Comparison of ENCODE assay signal across 10 mouse cellular contexts in the genomic region with DNA sequence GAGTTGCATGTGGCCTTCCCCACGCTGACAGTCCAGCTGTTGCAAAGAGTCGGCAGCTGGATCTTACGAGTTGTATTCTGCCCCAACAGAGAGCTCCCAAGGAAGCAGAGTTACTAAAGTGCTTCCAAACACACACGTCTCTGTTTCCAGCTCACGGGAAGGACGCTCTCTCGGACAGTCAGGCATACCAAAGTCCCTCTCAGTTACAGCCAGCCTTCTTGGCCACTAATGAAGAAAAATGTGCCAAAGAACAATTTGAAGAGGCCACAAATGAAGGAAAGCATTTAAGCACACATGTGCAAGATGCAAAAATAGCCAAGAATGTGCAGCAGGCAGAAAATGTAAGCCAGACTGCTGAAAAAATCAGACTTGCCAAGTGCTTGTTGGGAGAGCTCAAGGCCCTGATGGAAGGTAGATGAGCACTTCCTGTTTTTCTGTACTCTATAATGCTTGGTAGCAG. TPM values are rescaled to one million over a fixed set of nuclear protein-coding genes. Genes with fewer than 3 reads are reported as not detected.
A peak's percentile ranks its signal among the peaks of the same experiment; 100 is the strongest.
DNase-seq lines count a peak whose midpoint lies in the region; ATAC-seq and TF ChIP-seq lines count a peak whose summit lies in the region.
"Had no signal": no experiment of that assay in that cellular context is flagged by ENCODE, and none has a peak within 500 bp of the region (broad histone marks: within the 10 kb centered on the region; RNA-seq: fewer than 3 reads in every experiment).

No protein-coding gene starts in this region.

- peak overlapping the region; percentile 36 for H3K27ac ChIP-seq in spleen, adult 2 months (ENCODE audit: insufficient read depth, low read length)
- peak overlapping the region; percentile 82 for H3K27ac ChIP-seq in lung, embryonic 15.5 days
- no peak overlapping the region for H3K27ac ChIP-seq in hindbrain, embryonic 16.5 days (ENCODE audit: low read depth, low read length)
- H3K27ac ChIP-seq in midbrain, embryonic 14.5 days (replicated peaks; ENCODE audit: low read depth, low read length): no peak overlapping the region
- H3K27ac ChIP-seq: limb, embryonic 13.5 days had no signal

- TF ChIP-seq POLR2A in spleen, adult 2 months (IDR thresholded peaks at IDR 0.05; ENCODE audit: low read depth, low read length): no peak

- no peak overlapping the region for H3K4me2 ChIP-seq in lung, embryonic 15.5 days
- no peak overlapping the region for H3K4me2 ChIP-seq in hindbrain, embryonic 16.5 days (ENCODE audit: low read length)
- H3K4me2 ChIP-seq in midbrain, embryonic 14.5 days (ENCODE audit: low read length): no peak overlapping the region
- H3K4me2 ChIP-seq: limb, embryonic 13.5 days had no signal

- intact Hi-C loops in gastrocnemius, postnatal 36 days (cut with DNase I): no loop called here

- no peaks in the 10 kb centered on the region for H3K4me1 ChIP-seq in spleen, adult 2 months (ENCODE audit: control insufficient read depth, insufficient read depth, insufficient read length)
- peaks cover 11% of the 10 kb centered on the region; the same call in 1 of the 2 replicates for H3K4me1 ChIP-seq in lung, embryonic 15.5 days
- no peaks in the 10 kb centered on the region for H3K4me1 ChIP-seq in hindbrain, embryonic 16.5 days (ENCODE audit: control insufficient read depth, insufficient read depth, low read depth, low read length)
- H3K4me1 ChIP-seq in midbrain, embryonic 14.5 days (ENCODE audit: control insufficient read depth, insufficient read depth, low read length): no peaks in the 10 kb centered on the region
- H3K4me1 ChIP-seq: limb, embryonic 13.5 days had no signal

- no peaks in the 10 kb centered on the region for H3K9me3 ChIP-seq in lung, embryonic 15.5 days
- no peaks in the 10 kb centered on the region for H3K9me3 ChIP-seq in hindbrain, embryonic 16.5 days (ENCODE audit: control insufficient read depth, low read length)
- no peaks in the 10 kb centered on the region for H3K9me3 ChIP-seq in midbrain, embryonic 14.5 days (ENCODE audit: control insufficient read depth, low read length)
- H3K9me3 ChIP-seq: limb, embryonic 13.5 days had no signal

- TF ChIP-seq CTCF in spleen, adult 2 months (IDR thresholded peaks at IDR 0.05; ENCODE audit: extremely low read depth, insufficient read depth, insufficient read length, insufficient replicate concordance): no peak

- 0 out of 2 replicates have a peak, but pooled peaks have one; percentile 39 for ATAC-seq in lung, embryonic 15.5 days (ENCODE audit: borderline replicate concordance, extremely low read depth, low FRiP score, low TSS enrichment)
- no peak for ATAC-seq in hindbrain, embryonic 16.5 days
- no peak for ATAC-seq in midbrain, embryonic 14.5 days (ENCODE audit: low FRiP score, low TSS enrichment)
- no peak for ATAC-seq in cerebellum, adult (ENCODE audit: insufficient number of reproducible peaks, low FRiP score, low TSS enrichment)

- 90% methylated on average over 7 of the region's 7 CpGs for WGBS in spleen, adult 2 months
- WGBS in lung, embryonic 15.5 days: 46% methylated on average over 7 of the region's 7 CpGs
- 81% methylated on average over 7 of the region's 7 CpGs for WGBS in hindbrain, embryonic 16.5 days
- 90% methylated on average over 7 of the region's 7 CpGs for WGBS in midbrain, embryonic 14.5 days

- H3K36me3 ChIP-seq in spleen, adult 2 months (ENCODE audit: control insufficient read depth, insufficient read depth, low read length): no peaks in the 10 kb centered on the region
- H3K36me3 ChIP-seq in lung, embryonic 15.5 days: peaks cover 44% of the 10 kb centered on the region
- peaks cover 3% of the 10 kb centered on the region; the same call in 1 of the 2 replicates for H3K36me3 ChIP-seq in hindbrain, embryonic 16.5 days (ENCODE audit: control insufficient read depth, insufficient read depth, low read length)
- peaks cover 30% of the 10 kb centered on the region for H3K36me3 ChIP-seq in midbrain, embryonic 14.5 days (ENCODE audit: control insufficient read depth, insufficient read depth, low read length)

- no peak overlapping the region for H3K4me3 ChIP-seq in spleen, adult 2 months (ENCODE audit: extremely low read depth, insufficient read depth, insufficient read length)
- no peak overlapping the region for H3K4me3 ChIP-seq in lung, embryonic 15.5 days
- no peak overlapping the region for H3K4me3 ChIP-seq in hindbrain, embryonic 16.5 days (ENCODE audit: low read length)
- no peak overlapping the region for H3K4me3 ChIP-seq in midbrain, embryonic 14.5 days (replicated peaks; ENCODE audit: low read depth, low read length)
- H3K4me3 ChIP-seq: limb, embryonic 13.5 days had no signal

- peak; percentile 50 for DNase-seq in gastrocnemius, adult 18-20 months (ENCODE audit: low spot score)
- no peak for DNase-seq in gastrocnemius, postnatal 36 days
- DNase-seq in spleen, adult 2 months (ENCODE audit: low read depth in 1 of 2, low spot score in 2 of 2): no peak
- no peak for DNase-seq in spleen, postnatal 14 days (ENCODE audit: low spot score in 2 of 2)
- DNase-seq in midbrain, embryonic 14.5 days: no peak
- DNase-seq: right cerebral cortex, postnatal 25 days had no signal

- no peaks in the 10 kb centered on the region for H3K27me3 ChIP-seq in spleen, adult 2 months (ENCODE audit: control insufficient read depth, insufficient read depth, low read length)
- H3K27me3 ChIP-seq in lung, embryonic 15.5 days: no peaks in the 10 kb centered on the region
- H3K27me3 ChIP-seq in hindbrain, embryonic 16.5 days (replicated peaks; ENCODE audit: control insufficient read depth, insufficient read depth, low read length): no peaks in the 10 kb centered on the region
- H3K27me3 ChIP-seq in midbrain, embryonic 14.5 days (ENCODE audit: control insufficient read depth, insufficient read depth, low read length): no peaks in the 10 kb centered on the region
- H3K27me3 ChIP-seq: limb, embryonic 13.5 days had no signal

- no peak overlapping the region for H3K9ac ChIP-seq in lung, embryonic 15.5 days
- H3K9ac ChIP-seq in hindbrain, embryonic 16.5 days (ENCODE audit: low read depth, low read length): no peak overlapping the region
- H3K9ac ChIP-seq in midbrain, embryonic 14.5 days (replicated peaks; ENCODE audit: low read length): no peak overlapping the region
- H3K9ac ChIP-seq: limb, embryonic 13.5 days had no signal

RNA-seq across cellular contexts. Expression of a gene that starts 16.1 kb away (rescaled TPM):
- total RNA-seq in gastrocnemius, adult 18-20 months (2021): 1 to 10 TPM; 1.9 to 2.1 TPM
- 1 to 10 TPM; 1.7 to 2.3 TPM for total RNA-seq in gastrocnemius, postnatal 36 days (2021)
- polyA plus RNA-seq in spleen, adult 2 months (2012; rRNA removed): 0.85 and 1.1 TPM in 2 replicates
- 8.7 and 9.3 TPM in 2 replicates for polyA plus RNA-seq in lung, embryonic 15.5 days (2015; fragmentation: Nextera tagmentation; extraction: Ambion mirVana)
- polyA plus RNA-seq in hindbrain, embryonic 16.5 days (2015; fragmentation: Nextera tagmentation; extraction: Ambion mirVana): 2.9 and 3.2 TPM in 2 replicates
- polyA plus RNA-seq in midbrain, embryonic 14.5 days (2014; fragmentation: Nextera tagmentation; extraction: Ambion mirVana): 4.1 and 4.8 TPM in 2 replicates

RNA-seq across cellular contexts. Expression of a gene that starts 38.5 kb away (rescaled TPM):
- total RNA-seq in gastrocnemius, adult 18-20 months (2021): 10 to 100 TPM; 21.8 to 26.2 TPM
- total RNA-seq in gastrocnemius, postnatal 36 days (2021): 10 to 100 TPM; 18.6 to 24.2 TPM
- 41.9 and 47.5 TPM in 2 replicates for polyA plus RNA-seq in spleen, adult 2 months (2012; rRNA removed)
- polyA plus RNA-seq in lung, embryonic 15.5 days (2015; fragmentation: Nextera tagmentation; extraction: Ambion mirVana): 147 and 158 TPM in 2 replicates
- polyA plus RNA-seq in hindbrain, embryonic 16.5 days (2015; fragmentation: Nextera tagmentation; extraction: Ambion mirVana): 4.6 and 6.2 TPM in 2 replicates
- 2.8 and 4.9 TPM in 2 replicates for polyA plus RNA-seq in midbrain, embryonic 14.5 days (2014; fragmentation: Nextera tagmentation; extraction: Ambion mirVana)

RNA-seq across cellular contexts. Expression of a gene that starts 56.8 kb away (rescaled TPM):
- total RNA-seq in gastrocnemius, adult 18-20 months (2021): not detected
- total RNA-seq in gastrocnemius, postnatal 36 days (2021): not detected
- not detected in 2 replicates for polyA plus RNA-seq in spleen, adult 2 months (2012; rRNA removed)
- not detected in 2 replicates for polyA plus RNA-seq in lung, embryonic 15.5 days (2015; fragmentation: Nextera tagmentation; extraction: Ambion mirVana)
- polyA plus RNA-seq in hindbrain, embryonic 16.5 days (2015; fragmentation: Nextera tagmentation; extraction: Ambion mirVana): 0.30 TPM in 1 of 2 replicates, not detected in the other
- polyA plus RNA-seq in midbrain, embryonic 14.5 days (2014; fragmentation: Nextera tagmentation; extraction: Ambion mirVana): not detected in 2 replicates
- polyA plus RNA-seq: limb, embryonic 13.5 days had no signal

Comparison
In these comparisons a context has a peak if more than half of its experiments do, and no peak if none do; other contexts are left out.
1. H3K27ac ChIP-seq: peak in spleen, adult 2 months (single experiment) and lung, embryonic 15.5 days (single experiment); none in hindbrain, embryonic 16.5 days (single experiment) and midbrain, embryonic 14.5 days (single experiment).